Mouse (Mus musculus) olfactory bulb, adult 2 months (tissue): ENCODE measurements around the gene Ctsh.

Source experiments
- CTCF ChIP-seq: fragments of 200-500 bp; IDR thresholded peaks from 2 replicates; pipeline ENCODE4 v1.5.1; 2012; ENCODE audit warnings: low read depth, mild to moderate bottlenecking, low read length, moderate library complexity; ENCODE audit not compliant: insufficient read depth
- POLR2A ChIP-seq: fragments of 200-500 bp; IDR thresholded peaks from 2 replicates; pipeline ENCODE4 v1.6.1; 2012; ENCODE audit warnings: mild to moderate bottlenecking, low read depth, low read length, moderate library complexity; ENCODE audit not compliant: insufficient read depth

GRCm38 (mm10) chr9:90035794-90036193 is 18.2 kb upstream of the Ctsh start:
- TF ChIP-seq POLR2A (no peak), CTCF (no peak)
